Mouse (Mus musculus): ENCODE results near the gene Lrfn1.

Gene Lrfn1

GRCm38 (mm10) chr7:28430512-28430911 is 21.3 kb upstream of the Lrfn1 start:
- H3K4me3 ChIP-seq (replicated peaks; ENCODE audit: low read length): no peak overlapping the region
- peaks cover 71% of the 10 kb centered on the region for H3K36me3 ChIP-seq (ENCODE audit: insufficient read depth, low read length)
- no peaks in the 10 kb centered on the region for H3K27me3 ChIP-seq (ENCODE audit: insufficient read depth, low read length)
- H3K4me1 ChIP-seq (replicated peaks; ENCODE audit: low read depth, low read length): peaks cover 32% of the 10 kb centered on the region
- no peaks in the 10 kb centered on the region for H3K9me3 ChIP-seq (ENCODE audit: low read length)
- TF ChIP-seq CTCF (conservative IDR thresholded peaks at IDR 0.05; ENCODE audit: low read length): no peak
- TF ChIP-seq NANOG (IDR thresholded peaks at IDR 0.05; ENCODE audit: borderline replicate concordance, low read length): no peak
- no peak for TF ChIP-seq POU5F1 (IDR thresholded peaks at IDR 0.05; ENCODE audit: borderline replicate concordance, low read length)

- Histone ChIP-seq H3K4me3 (replicated peaks; ENCODE audit: low read length) (no peak overlapping the region), H3K36me3 (ENCODE audit: insufficient read depth, low read length) (peaks cover 62% of the 10 kb centered on the region), H3K27me3 (ENCODE audit: insufficient read depth, low read length) (no peaks in the 10 kb centered on the region), H3K9me3 (ENCODE audit: low read length) (no peaks in the 10 kb centered on the region), H3K4me1 (replicated peaks; ENCODE audit: low read depth, low read length) (peaks cover 36% of the 10 kb centered on the region)
- TF ChIP-seq POU5F1 (IDR thresholded peaks at IDR 0.05; ENCODE audit: borderline replicate concordance, low read length): no peak
- TF ChIP-seq NANOG (IDR thresholded peaks at IDR 0.05; ENCODE audit: borderline replicate concordance, low read length): no peak
- no peak for TF ChIP-seq CTCF (conservative IDR thresholded peaks at IDR 0.05; ENCODE audit: low read length)
Observed at GRCm38 (mm10) chr7:28432252-28432651, 19.5 kb upstream of the Lrfn1 start.

- H3K9me3 ChIP-seq (ENCODE audit: low read length): no peaks in the 10 kb centered on the region
- H3K4me1 ChIP-seq (replicated peaks; ENCODE audit: low read depth, low read length): peaks cover 46% of the 10 kb centered on the region
- TF ChIP-seq NANOG (IDR thresholded peaks at IDR 0.05; ENCODE audit: borderline replicate concordance, low read length) (no peak), CTCF (conservative IDR thresholded peaks at IDR 0.05; ENCODE audit: low read length) (no peak), POU5F1 (IDR thresholded peaks at IDR 0.05; ENCODE audit: borderline replicate concordance, low read length) (no peak)
- no peaks in the 10 kb centered on the region for H3K27me3 ChIP-seq (ENCODE audit: insufficient read depth, low read length)
- peaks cover 34% of the 10 kb centered on the region for H3K36me3 ChIP-seq (ENCODE audit: insufficient read depth, low read length)
- peak overlapping the region; percentile 96 for H3K4me3 ChIP-seq (replicated peaks; ENCODE audit: low read length)
Observed at GRCm38 (mm10) chr7:28435660-28436259, 16.0 kb upstream of the Lrfn1 start.

- Histone ChIP-seq H3K27me3 (ENCODE audit: insufficient read depth, low read length) (no peaks in the 10 kb centered on the region), H3K36me3 (ENCODE audit: insufficient read depth, low read length) (peaks cover 28% of the 10 kb centered on the region), H3K4me3 (replicated peaks; ENCODE audit: low read length) (peak overlapping the region; percentile 96), H3K9me3 (ENCODE audit: low read length) (no peaks in the 10 kb centered on the region), H3K4me1 (replicated peaks; ENCODE audit: low read depth, low read length) (peaks cover 51% of the 10 kb centered on the region)
- TF ChIP-seq CTCF (conservative IDR thresholded peaks at IDR 0.05; ENCODE audit: low read length): no peak
- no peak for TF ChIP-seq POU5F1 (IDR thresholded peaks at IDR 0.05; ENCODE audit: borderline replicate concordance, low read length)
- TF ChIP-seq NANOG (IDR thresholded peaks at IDR 0.05; ENCODE audit: borderline replicate concordance, low read length): no peak
Observed at GRCm38 (mm10) chr7:28436271-28436904, 15.4 kb upstream of the Lrfn1 start.

- Histone ChIP-seq H3K27me3 (ENCODE audit: insufficient read depth, low read length) (no peaks in the 10 kb centered on the region), H3K4me3 (replicated peaks; ENCODE audit: low read length) (peak within 1 kb of the TSS; percentile 85), H3K36me3 (ENCODE audit: insufficient read depth, low read length) (peaks cover 21% of the 10 kb centered on the region), H3K9me3 (ENCODE audit: low read length) (no peaks in the 10 kb centered on the region), H3K4me1 (replicated peaks; ENCODE audit: low read depth, low read length) (peaks cover 58% of the 10 kb centered on the region)
- no peak for TF ChIP-seq POU5F1 (IDR thresholded peaks at IDR 0.05; ENCODE audit: borderline replicate concordance, low read length)
- TF ChIP-seq NANOG (IDR thresholded peaks at IDR 0.05; ENCODE audit: borderline replicate concordance, low read length): no peak
- TF ChIP-seq CTCF (conservative IDR thresholded peaks at IDR 0.05; ENCODE audit: low read length): peak; percentile 70
Observed at GRCm38 (mm10) chr7:28436932-28437570, 14.7 kb upstream of the Lrfn1 start, which contains the start of gene Gmfg. Gmfg (plus strand) TSS chr7:28437447.

GRCm38 (mm10) chr7:28437964-28438363 is 13.8 kb upstream of the Lrfn1 start:
- TF ChIP-seq CTCF (conservative IDR thresholded peaks at IDR 0.05; ENCODE audit: low read length) (no peak), NANOG (IDR thresholded peaks at IDR 0.05; ENCODE audit: borderline replicate concordance, low read length) (no peak), POU5F1 (IDR thresholded peaks at IDR 0.05; ENCODE audit: borderline replicate concordance, low read length) (no peak)
- Histone ChIP-seq H3K27me3 (ENCODE audit: insufficient read depth, low read length) (no peaks in the 10 kb centered on the region), H3K36me3 (ENCODE audit: insufficient read depth, low read length) (peaks cover 12% of the 10 kb centered on the region), H3K4me3 (replicated peaks; ENCODE audit: low read length) (peak overlapping the region; percentile 85; the same call in 1 of the 2 replicates), H3K9me3 (ENCODE audit: low read length) (no peaks in the 10 kb centered on the region), H3K4me1 (replicated peaks; ENCODE audit: low read depth, low read length) (peaks cover 57% of the 10 kb centered on the region)

- TF ChIP-seq POU5F1 (IDR thresholded peaks at IDR 0.05; ENCODE audit: borderline replicate concordance, low read length) (no peak), CTCF (conservative IDR thresholded peaks at IDR 0.05; ENCODE audit: low read length) (no peak)
- peaks cover 4% of the 10 kb centered on the region for H3K36me3 ChIP-seq (ENCODE audit: insufficient read depth, low read length)
- H3K9me3 ChIP-seq (ENCODE audit: low read length): no peaks in the 10 kb centered on the region
- peaks cover 49% of the 10 kb centered on the region for H3K4me1 ChIP-seq (replicated peaks; ENCODE audit: low read depth, low read length)
- no peaks in the 10 kb centered on the region for H3K27me3 ChIP-seq (ENCODE audit: insufficient read depth, low read length)
- no peak overlapping the region for H3K4me3 ChIP-seq (replicated peaks; ENCODE audit: low read length)
Observed at GRCm38 (mm10) chr7:28438771-28439170, 13.0 kb upstream of the Lrfn1 start.

- no peaks in the 10 kb centered on the region; the same call in 1 of the 2 replicates for H3K27me3 ChIP-seq (ENCODE audit: insufficient read depth, low read length)
- peak overlapping the region; percentile 29; the same call in 1 of the 2 replicates for H3K4me3 ChIP-seq (replicated peaks; ENCODE audit: low read length)
- 0 out of 2 replicates have a peak, but pooled peaks have one; percentile 9 for TF ChIP-seq CTCF (conservative IDR thresholded peaks at IDR 0.05; ENCODE audit: low read length)
- no peak for TF ChIP-seq NANOG (IDR thresholded peaks at IDR 0.05; ENCODE audit: borderline replicate concordance, low read length)
- no peaks in the 10 kb centered on the region for H3K36me3 ChIP-seq (ENCODE audit: insufficient read depth, low read length)
- H3K4me1 ChIP-seq (replicated peaks; ENCODE audit: low read depth, low read length): peaks cover 36% of the 10 kb centered on the region
- no peaks in the 10 kb centered on the region for H3K9me3 ChIP-seq (ENCODE audit: low read length)
Observed at GRCm38 (mm10) chr7:28440739-28441138, 11.0 kb upstream of the Lrfn1 start.
